Mouse (Mus musculus) stomach, embryonic 15.5 days (tissue): ENCODE data around the gene Lig3. TPM values are rescaled to one million over a fixed set of nuclear protein-coding genes. Genes with fewer than 3 reads are reported as not detected.
"Not testable (repeated sequence)": the region's sequence is repeated elsewhere in the genome, so short reads cannot be mapped to it uniquely, and the experiment has no call there.

Source experiments
- ATAC-seq: fragments of 200-750 bp; cut with Nextera tagmentation; 2 replicates; pipeline ENCODE4 v1.8.0; 2017; ENCODE audit warnings: low read depth, moderate number of reproducible peaks, moderate TSS enrichment; ENCODE audit not compliant: insufficient read depth, low FRiP score
- H3K27ac ChIP-seq: fragments of 300-500 bp; sonication (generic); 2 replicates; pipeline ENCODE4 v1.5.1; 2015; ENCODE audit warnings: mild to moderate bottlenecking, inconsistent platforms
- H3K27me3 ChIP-seq: fragments of 300-500 bp; sonication (generic); replicated peaks from 2 replicates; pipeline ENCODE4 v1.6.1; 2015; ENCODE audit warnings: inconsistent platforms
- H3K36me3 ChIP-seq: fragments of 300-500 bp; sonication (generic); 2 replicates; pipeline ENCODE4 v1.6.1; 2015; ENCODE audit warnings: inconsistent platforms
- H3K4me1 ChIP-seq: fragments of 300-500 bp; sonication (generic); 2 replicates; pipeline ENCODE4 v1.6.1; 2015; ENCODE audit warnings: inconsistent platforms
- H3K4me2 ChIP-seq: fragments of 300-500 bp; sonication (generic); 2 replicates; pipeline ENCODE4 v1.6.1; 2015; ENCODE audit warnings: mild to moderate bottlenecking, inconsistent platforms
- H3K4me3 ChIP-seq: fragments of 300-500 bp; sonication (generic); replicated peaks from 2 replicates; pipeline ENCODE4 v1.5.1; 2015; ENCODE audit warnings: inconsistent platforms
- H3K9ac ChIP-seq: fragments of 300-500 bp; sonication (generic); 2 replicates; pipeline ENCODE4 v1.6.1; 2015; ENCODE audit warnings: inconsistent platforms
- H3K9me3 ChIP-seq: fragments of 300-500 bp; sonication (generic); 2 replicates; pipeline ENCODE4 v1.6.1; 2016; ENCODE audit warnings: inconsistent platforms
- WGBS: fragments of 180-500 bp; shearing (Covaris S2); methylation state at CpG from one replicate; pipeline ENCODE4 v1.1.7; 2015; 5-methylcytosine and 5-hydroxymethylcytosine counted together
- polyA plus RNA-seq: library from polyadenylated mRNA; unstranded; fragments of >200 nt; fragmentation: Nextera tagmentation; extraction: Ambion mirVana; gene quantifications from 2 replicates; pipeline ENCODE4 v1.2.1, GENCODE M21; 2015

Lig3 gene
- polyA plus RNA-seq, 1 experiment from 2014 or later, result 22.9 TPM

DNA sequence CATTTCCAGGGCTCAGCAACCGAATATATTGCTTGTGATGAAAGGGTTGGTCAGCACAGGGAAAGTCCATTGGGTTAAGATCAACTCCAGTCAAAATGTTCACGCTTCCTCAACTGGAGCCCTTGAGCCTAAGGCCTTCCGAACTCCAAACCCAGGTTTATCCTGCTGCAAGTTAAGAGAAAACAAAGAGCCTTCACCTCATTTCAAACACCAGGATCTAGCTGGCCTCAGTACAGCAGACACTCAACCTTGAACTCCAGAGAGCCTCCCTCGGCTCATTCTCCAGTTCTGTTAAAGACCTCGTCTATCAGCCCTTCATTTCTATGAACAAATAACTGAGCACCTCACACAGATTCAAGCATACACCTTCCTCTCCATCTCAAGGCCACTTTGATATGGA, 774 bp upstream of the Lig3 start:
- Histone ChIP-seq H3K9me3 (no peaks in the 10 kb centered on the region), H3K4me1 (peaks cover 11% of the 10 kb centered on the region; the same call in 1 of the 2 replicates), H3K27ac (peak overlapping the region; percentile 97), H3K36me3 (peaks cover 14% of the 10 kb centered on the region), H3K4me3 (peak overlapping the region; percentile 86), H3K27me3 (no peaks in the 10 kb centered on the region), H3K4me2 (peak overlapping the region; percentile 62), H3K9ac (peak overlapping the region; percentile 38)
- WGBS, result 34% methylated on average over 5 of the region's 5 CpGs
- no peak for ATAC-seq

GRCm38 (mm10) chr11:82782197-82782596, 1.3 kb downstream of the Lig3 start:
- Histone ChIP-seq H3K36me3 (peaks cover 25% of the 10 kb centered on the region), H3K9me3 (no peaks in the 10 kb centered on the region), H3K4me1 (peaks cover 11% of the 10 kb centered on the region; the same call in 1 of the 2 replicates), H3K4me2 (peak overlapping the region; percentile 62), H3K9ac (peak overlapping the region; percentile 87; the same call in 1 of the 2 replicates), H3K27ac (0 out of 2 replicates have a peak overlapping the region, but pooled peaks have one; percentile 3), H3K27me3 (no peaks in the 10 kb centered on the region), H3K4me3 (peak overlapping the region; percentile 86)
- no peak for ATAC-seq
- WGBS, result 42% methylated on average over 6 of the region's 6 CpGs

DNA sequence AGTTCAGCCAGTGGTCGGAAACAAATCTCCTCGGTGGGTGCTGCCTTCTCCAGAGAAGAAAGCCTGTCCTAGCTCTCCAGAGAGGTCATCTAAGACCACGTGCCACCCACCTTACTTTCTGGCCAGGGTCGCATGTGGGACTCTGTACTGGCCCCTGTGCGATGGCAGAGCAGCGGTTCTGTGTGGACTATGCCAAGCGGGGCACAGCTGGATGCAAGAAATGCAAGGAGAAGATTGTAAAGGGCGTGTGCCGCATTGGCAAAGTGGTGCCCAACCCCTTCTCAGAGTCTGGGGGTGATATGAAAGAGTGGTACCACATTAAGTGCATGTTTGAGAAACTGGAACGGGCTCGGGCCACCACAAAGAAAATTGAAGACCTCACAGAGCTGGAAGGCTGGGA, 2.5 kb downstream of the Lig3 start:
- no peaks in the 10 kb centered on the region for H3K9me3 ChIP-seq
- H3K36me3 ChIP-seq, result peaks cover 30% of the 10 kb centered on the region
- H3K4me2 ChIP-seq, result no peak overlapping the region
- H3K4me1 ChIP-seq, result peaks cover 11% of the 10 kb centered on the region; the same call in 1 of the 2 replicates
- H3K27me3 ChIP-seq, result no peaks in the 10 kb centered on the region
- no peak for ATAC-seq
- H3K9ac ChIP-seq, result no peak overlapping the region
- no peak overlapping the region for H3K4me3 ChIP-seq
- 84% methylated on average over 11 of the region's 11 CpGs for WGBS
- no peak overlapping the region for H3K27ac ChIP-seq

DNA sequence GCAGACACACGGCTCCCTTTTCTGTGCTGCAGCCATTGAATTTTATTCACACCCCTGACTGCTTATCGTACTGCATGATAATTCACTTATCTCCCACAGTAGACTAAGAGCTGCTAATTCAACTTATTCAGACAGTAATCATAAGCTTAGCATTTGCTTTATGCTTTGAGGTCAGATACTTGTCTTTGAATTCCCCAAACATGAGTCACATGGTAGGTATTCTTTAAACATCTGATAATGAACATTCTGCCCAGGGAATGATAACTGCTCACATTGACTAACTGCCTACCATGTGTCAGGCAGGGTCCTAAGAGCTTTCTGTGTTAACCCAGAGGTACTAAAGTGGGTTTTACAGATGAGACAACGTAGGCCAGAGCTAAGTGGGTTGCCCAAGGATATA, 25.7 kb downstream of the Lig3 start:
- Histone ChIP-seq H3K4me3 (no peak overlapping the region), H3K9me3 (no peaks in the 10 kb centered on the region), H3K4me1 (no peaks in the 10 kb centered on the region), H3K27me3 (no peaks in the 10 kb centered on the region), H3K36me3 (peaks cover 24% of the 10 kb centered on the region), H3K27ac (no peak overlapping the region), H3K9ac (no peak overlapping the region), H3K4me2 (no peak overlapping the region)
- no peak for ATAC-seq
- 60% methylated on average over 3 of the region's 3 CpGs for WGBS

- Histone ChIP-seq H3K9me3 (no peaks in the 10 kb centered on the region), H3K27me3 (no peaks in the 10 kb centered on the region), H3K4me1 (no peaks in the 10 kb centered on the region), H3K9ac (no peak overlapping the region), H3K4me2 (no peak overlapping the region), H3K36me3 (peaks cover 18% of the 10 kb centered on the region), H3K4me3 (no peak overlapping the region), H3K27ac (no peak overlapping the region)
- WGBS, result 74% methylated on average over 3 of the region's 3 CpGs
- ATAC-seq, result no peak
Observed at GRCm38 (mm10) chr11:82807370-82807769, 26.5 kb downstream of the Lig3 start.

DNA sequence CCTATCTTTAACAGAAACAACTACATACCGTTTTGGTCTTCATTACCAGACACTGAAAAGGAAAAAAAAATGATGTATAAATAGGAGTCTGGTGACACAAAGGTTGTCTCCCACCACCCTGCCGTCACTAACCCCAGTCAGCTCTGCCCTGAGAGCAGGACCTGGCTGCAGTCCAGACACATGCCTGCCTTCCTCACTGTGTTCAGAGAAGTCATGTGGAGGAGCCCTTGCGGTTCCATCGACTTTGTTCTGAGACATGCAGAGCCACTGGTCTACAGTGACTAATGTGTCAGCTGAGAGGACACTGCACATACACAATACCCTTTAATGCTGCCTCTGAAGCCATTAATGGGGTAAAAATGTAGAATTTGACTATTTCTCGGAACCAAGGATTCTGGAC, 27.6 kb downstream of the Lig3 start:
- 77% methylated on average over 5 of the region's 5 CpGs for WGBS
- Histone ChIP-seq H3K27ac (no peak overlapping the region), H3K4me1 (0 out of 2 replicates have a peak, but pooled peaks cover 3% of the 10 kb centered on the region), H3K27me3 (no peaks in the 10 kb centered on the region), H3K36me3 (peaks cover 8% of the 10 kb centered on the region), H3K4me3 (no peak overlapping the region), H3K9me3 (no peaks in the 10 kb centered on the region), H3K9ac (no peak overlapping the region), H3K4me2 (no peak overlapping the region)
- ATAC-seq, result no peak

DNA sequence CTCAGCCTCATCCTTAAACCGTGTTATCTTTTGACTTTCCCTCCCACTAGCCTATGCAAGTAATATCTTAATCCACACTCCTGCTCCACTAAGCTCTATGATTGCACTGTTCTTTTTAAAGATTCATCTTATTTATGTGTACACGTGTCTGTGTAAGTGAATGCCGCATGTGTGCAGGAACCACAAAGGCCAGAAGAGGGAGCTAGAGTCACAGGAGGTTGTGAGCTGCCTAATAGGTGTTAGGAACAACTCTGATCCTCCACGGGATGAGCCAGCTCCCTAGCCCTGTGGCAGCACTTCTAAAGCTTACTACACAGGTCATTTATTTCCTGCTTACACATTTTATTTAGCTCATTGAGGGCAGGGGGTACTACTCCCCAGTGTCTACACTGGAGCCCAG, 38.4 kb downstream of the Lig3 start:
- 55% methylated on average over 4 of the region's 4 CpGs for WGBS
- H3K27ac ChIP-seq, result no peak overlapping the region
- ATAC-seq, result no peak
- no peak overlapping the region for H3K4me3 ChIP-seq
- no peaks in the 10 kb centered on the region for H3K27me3 ChIP-seq
- H3K4me1 ChIP-seq, result no peaks in the 10 kb centered on the region
- no peak overlapping the region for H3K4me2 ChIP-seq
- no peaks in the 10 kb centered on the region for H3K9me3 ChIP-seq
- no peak overlapping the region for H3K9ac ChIP-seq
- H3K36me3 ChIP-seq, result no peaks in the 10 kb centered on the region

- no peak overlapping the region for H3K27ac ChIP-seq
- H3K4me3 ChIP-seq, result no peak overlapping the region
- H3K36me3 ChIP-seq, result no peaks in the 10 kb centered on the region
- no peaks in the 10 kb centered on the region for H3K27me3 ChIP-seq
- H3K9me3 ChIP-seq, result no peaks in the 10 kb centered on the region
- 70% methylated on average over 13 of the region's 13 CpGs for WGBS
- no peak for ATAC-seq
- H3K4me2 ChIP-seq, result no peak overlapping the region
- no peak overlapping the region for H3K9ac ChIP-seq
- no peaks in the 10 kb centered on the region for H3K4me1 ChIP-seq
Observed at GRCm38 (mm10) chr11:82820788-82821456, 40.0 kb downstream of the Lig3 start.

GRCm38 (mm10) chr11:82826818-82827217, 45.9 kb downstream of the Lig3 start:
- H3K9ac ChIP-seq, result no peak overlapping the region
- ATAC-seq, result no peak
- no peak overlapping the region for H3K27ac ChIP-seq

GRCm38 (mm10) chr11:82831008-82831893, 50.3 kb downstream of the Lig3 start:
- H3K9ac ChIP-seq, result no peak overlapping the region

More at GRCm38 (mm10) chr11:82826818-82827217, 45.9 kb downstream of the Lig3 start:
- H3K4me3 ChIP-seq, result no peak overlapping the region
- no peaks in the 10 kb centered on the region for H3K36me3 ChIP-seq
- no peaks in the 10 kb centered on the region for H3K9me3 ChIP-seq
- peaks cover 12% of the 10 kb centered on the region for H3K4me1 ChIP-seq
- no peaks in the 10 kb centered on the region for H3K27me3 ChIP-seq
- H3K4me2 ChIP-seq, result no peak overlapping the region

DNA sequence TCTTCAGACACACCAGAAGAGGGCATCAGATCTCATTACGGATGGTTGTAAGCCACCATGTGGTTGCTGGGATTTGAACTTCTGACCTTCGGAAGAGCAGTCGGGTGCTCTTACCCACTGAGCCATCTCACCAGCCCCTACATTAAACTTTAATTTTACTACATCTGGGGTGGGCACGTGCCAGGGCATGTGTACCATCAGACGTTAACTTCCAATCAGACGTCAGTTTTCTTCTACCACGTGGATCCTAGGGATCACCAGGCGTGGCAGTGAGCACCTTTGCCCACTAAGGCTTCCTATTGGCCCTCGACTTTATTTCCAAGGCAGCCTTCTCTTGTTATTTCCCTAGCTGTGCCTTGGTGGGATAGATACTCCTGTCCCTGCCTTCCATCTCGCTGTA, 51.5 kb downstream of the Lig3 start:
- not testable (repeated sequence) for H3K9ac ChIP-seq, H3K4me3 ChIP-seq, H3K36me3 ChIP-seq, H3K27ac ChIP-seq, ATAC-seq, H3K27me3 ChIP-seq, H3K4me2 ChIP-seq, H3K9me3 ChIP-seq
- WGBS, result 70% methylated on average over 10 of the region's 10 CpGs
- H3K4me1 ChIP-seq, result peaks cover 14% of the 10 kb centered on the region

More at GRCm38 (mm10) chr11:82831008-82831893, 50.3 kb downstream of the Lig3 start:
- Histone ChIP-seq H3K27me3 (no peaks in the 10 kb centered on the region), H3K9me3 (no peaks in the 10 kb centered on the region), H3K4me2 (peak overlapping the region; percentile 34), H3K27ac (no peak overlapping the region), H3K4me3 (no peak overlapping the region), H3K36me3 (no peaks in the 10 kb centered on the region), H3K4me1 (peaks cover 14% of the 10 kb centered on the region)
- no peak for ATAC-seq
- WGBS, result 21% methylated on average over 10 of the region's 10 CpGs

GRCm38 (mm10) chr11:82833929-82834328, 53.0 kb downstream of the Lig3 start:
- no peak for ATAC-seq
- Histone ChIP-seq H3K9me3 (no peaks in the 10 kb centered on the region), H3K27me3 (no peaks in the 10 kb centered on the region), H3K36me3 (no peaks in the 10 kb centered on the region), H3K4me1 (peaks cover 14% of the 10 kb centered on the region), H3K4me2 (no peak overlapping the region), H3K27ac (peak overlapping the region; percentile 33; the same call in 1 of the 2 replicates), H3K4me3 (no peak overlapping the region), H3K9ac (no peak overlapping the region)
- 66% methylated on average over 8 of the region's 8 CpGs for WGBS
